Comparison of ENCODE assay signal across 15 mouse cellular contexts in genomic region chr6:54277828-54278227, GRCm38 (mm10). TPM values are rescaled to one million over a fixed set of nuclear protein-coding genes. Genes with fewer than 3 reads are reported as not detected.
A peak's percentile ranks its signal among the peaks of the same experiment; 100 is the strongest.
DNase-seq lines count a peak whose midpoint lies in the region; ATAC-seq lines count a peak whose summit lies in the region.
"Had no signal": no experiment of that assay in that cellular context is flagged by ENCODE, and none has a peak within 500 bp of the region (broad histone marks: within the 10 kb centered on the region; RNA-seq: fewer than 3 reads in every experiment).

No protein-coding gene starts in this region.

- no peaks in the 10 kb centered on the region for H3K36me3 ChIP-seq in hindbrain, embryonic 10.5 days
- H3K36me3 ChIP-seq in hindbrain, embryonic 16.5 days (ENCODE audit: control insufficient read depth, insufficient read depth, low read length), result 0 out of 2 replicates have a peak, but pooled peaks cover 2% of the 10 kb centered on the region
- peaks cover 43% of the 10 kb centered on the region for H3K36me3 ChIP-seq in megakaryocyte, embryonic 14.5 days (replicated peaks; ENCODE audit: low read length)
- H3K36me3 ChIP-seq in embryonic facial prominence, embryonic 15.5 days, result no peaks in the 10 kb centered on the region
- H3K36me3 ChIP-seq: liver, embryonic 15.5 days; neural tube, embryonic 13.5 days had no signal

- H3K9ac ChIP-seq in hindbrain, embryonic 16.5 days (ENCODE audit: low read depth, low read length), result no peak overlapping the region
- H3K9ac ChIP-seq in embryonic facial prominence, embryonic 15.5 days, result no peak overlapping the region
- H3K9ac ChIP-seq: liver, embryonic 15.5 days; neural tube, embryonic 13.5 days had no signal

- H3K9me3 ChIP-seq in hindbrain, embryonic 10.5 days, result no peaks in the 10 kb centered on the region
- no peaks in the 10 kb centered on the region for H3K9me3 ChIP-seq in hindbrain, embryonic 16.5 days (ENCODE audit: control insufficient read depth, low read length)
- no peaks in the 10 kb centered on the region for H3K9me3 ChIP-seq in megakaryocyte, embryonic 14.5 days
- H3K9me3 ChIP-seq in embryonic facial prominence, embryonic 15.5 days (replicated peaks), result no peaks in the 10 kb centered on the region
- H3K9me3 ChIP-seq: liver, embryonic 15.5 days; neural tube, embryonic 13.5 days had no signal

- DNase-seq in hindbrain, embryonic 10.5 days (ENCODE audit: low spot score), result no peak
- peak; percentile 45 for DNase-seq in heart, postnatal 4 days
- no peak for DNase-seq in cerebellum, postnatal 14 days
- no peak for DNase-seq in layer of hippocampus, adult 18-20 months (ENCODE audit: low spot score in 2 of 2)
- DNase-seq: adrenal gland, postnatal 36 days; gastrocnemius, postnatal 14 days; kidney, adult 18-20 months; right cerebral cortex, postnatal 4 days had no signal

- no peak overlapping the region for H3K4me2 ChIP-seq in hindbrain, embryonic 16.5 days (ENCODE audit: low read length)
- no peak overlapping the region for H3K4me2 ChIP-seq in embryonic facial prominence, embryonic 15.5 days (replicated peaks)
- H3K4me2 ChIP-seq: liver, embryonic 15.5 days; neural tube, embryonic 13.5 days had no signal

- peaks cover 2% of the 10 kb centered on the region; the same call in 1 of the 2 replicates for H3K27me3 ChIP-seq in hindbrain, embryonic 10.5 days (ENCODE audit: insufficient read depth, poor library complexity, severe bottlenecking)
- H3K27me3 ChIP-seq in hindbrain, embryonic 16.5 days (replicated peaks; ENCODE audit: control insufficient read depth, insufficient read depth, low read length), result no peaks in the 10 kb centered on the region
- H3K27me3 ChIP-seq in megakaryocyte, embryonic 14.5 days (replicated peaks), result no peaks in the 10 kb centered on the region
- no peaks in the 10 kb centered on the region for H3K27me3 ChIP-seq in embryonic facial prominence, embryonic 15.5 days
- H3K27me3 ChIP-seq: liver, embryonic 15.5 days; neural tube, embryonic 13.5 days; Patski had no signal

- peaks cover 41% of the 10 kb centered on the region for H3K4me1 ChIP-seq in hindbrain, embryonic 10.5 days (replicated peaks)
- H3K4me1 ChIP-seq in hindbrain, embryonic 16.5 days (ENCODE audit: control insufficient read depth, insufficient read depth, low read depth, low read length), result peaks cover 6% of the 10 kb centered on the region
- H3K4me1 ChIP-seq in megakaryocyte, embryonic 14.5 days, result peaks cover 95% of the 10 kb centered on the region
- peaks cover 22% of the 10 kb centered on the region; the same call in 1 of the 2 replicates for H3K4me1 ChIP-seq in embryonic facial prominence, embryonic 15.5 days
- H3K4me1 ChIP-seq: liver, embryonic 15.5 days had no signal

- ATAC-seq in hindbrain, embryonic 16.5 days, result no peak; the same call in 1 of the 2 replicates
- ATAC-seq in megakaryocyte, adult 5-6 weeks (ENCODE audit: poor library complexity, severe bottlenecking), result no peak
- peak; percentile 39; the same call in 1 of the 2 replicates for ATAC-seq in embryonic facial prominence, embryonic 15.5 days (ENCODE audit: insufficient number of reproducible peaks, low FRiP score, low TSS enrichment, low read depth)
- ATAC-seq: Patski had no signal

- H3K4me3 ChIP-seq in hindbrain, embryonic 10.5 days, result no peak overlapping the region
- H3K4me3 ChIP-seq in hindbrain, embryonic 16.5 days (ENCODE audit: low read length), result no peak overlapping the region
- peak overlapping the region; percentile 89 for H3K4me3 ChIP-seq in megakaryocyte, embryonic 14.5 days (replicated peaks)
- no peak overlapping the region for H3K4me3 ChIP-seq in embryonic facial prominence, embryonic 15.5 days (replicated peaks)
- H3K4me3 ChIP-seq: liver, embryonic 15.5 days; neural tube, embryonic 13.5 days had no signal

- peak overlapping the region; percentile 5; the same call in 1 of the 2 replicates for H3K27ac ChIP-seq in hindbrain, embryonic 10.5 days
- no peak overlapping the region for H3K27ac ChIP-seq in hindbrain, embryonic 16.5 days (ENCODE audit: low read depth, low read length)
- no peak overlapping the region for H3K27ac ChIP-seq in embryonic facial prominence, embryonic 15.5 days (replicated peaks)
- H3K27ac ChIP-seq: liver, embryonic 15.5 days; neural tube, embryonic 13.5 days had no signal

- WGBS in hindbrain, embryonic 10.5 days, result 66% methylated on average over 5 of the region's 5 CpGs
- WGBS in hindbrain, embryonic 16.5 days, result 52% methylated on average over 5 of the region's 5 CpGs
- WGBS in embryonic facial prominence, embryonic 15.5 days, result 42% methylated on average over 5 of the region's 5 CpGs

RNA-seq across cellular contexts. Expression of gene Prr15, which starts 47.8 kb away (rescaled TPM):
- polyA plus RNA-seq in hindbrain, embryonic 10.5 days (2016; fragmentation: Nextera tagmentation; extraction: Ambion mirVana), result 1.1 and 4.0 TPM in 2 replicates
- polyA plus RNA-seq in hindbrain, embryonic 16.5 days (2015; fragmentation: Nextera tagmentation; extraction: Ambion mirVana), result 1.1 and 1.5 TPM in 2 replicates
- 3.1 TPM in 1 of 2 replicates, not detected in the other for polyA plus RNA-seq in megakaryocyte, embryonic 14.5 days (2012; ENCODE audit: insufficient read depth, low replicate concordance)
- total RNA-seq in megakaryocyte, adult 5-6 weeks (2015), result 0.27 TPM in 1 of 2 replicates, not detected in the other
- not detected in 2 replicates for total RNA-seq in megakaryocyte, adult 5-6 weeks (2017)
- 2.7 and 4.6 TPM in 2 replicates for polyA plus RNA-seq in embryonic facial prominence, embryonic 15.5 days (2015; fragmentation: Nextera tagmentation; extraction: Ambion mirVana)
- total RNA-seq in heart, postnatal 4 days (2021), result 1 to 10 TPM; 6.6 to 7.2 TPM
- total RNA-seq in layer of hippocampus, adult 18-20 months (2021), result 1 to 10 TPM in 1 of 2 experiments, under 1 TPM in 1; 0.74 to 1.0 TPM
